Mouse (Mus musculus): ENCODE results near the gene Flywch2. TPM values are rescaled to one million over a fixed set of nuclear protein-coding genes. Genes with fewer than 3 reads are reported as not detected.

The Flywch2 gene
- total RNA-seq (2021), result 1 to 10 TPM; 8.0 to 9.5 TPM
- long read RNA-seq, experiment 1, transcript Flywch2-201 (3 exons, 694 nt), result major isoform, 10 of 20 reads
- long read RNA-seq, experiment 1, partial matches to known transcripts, result 5 of 20 reads
- long read RNA-seq, experiment 1, other reads (novel, unspliced or antisense), result 5 of 20 reads
- long read RNA-seq, experiment 2, partial matches to known transcripts, result 2 of 8 reads
- long read RNA-seq, experiment 2, other reads (novel, unspliced or antisense), result 3 of 8 reads

- DNase-seq, result peak; percentile 82
These were observed at the start of gene Flywch2 for GRCm38 (mm10) chr17:23785561-23786471. TSS of gene Flywch2 (minus strand) at chr17:23786081.

DNA sequence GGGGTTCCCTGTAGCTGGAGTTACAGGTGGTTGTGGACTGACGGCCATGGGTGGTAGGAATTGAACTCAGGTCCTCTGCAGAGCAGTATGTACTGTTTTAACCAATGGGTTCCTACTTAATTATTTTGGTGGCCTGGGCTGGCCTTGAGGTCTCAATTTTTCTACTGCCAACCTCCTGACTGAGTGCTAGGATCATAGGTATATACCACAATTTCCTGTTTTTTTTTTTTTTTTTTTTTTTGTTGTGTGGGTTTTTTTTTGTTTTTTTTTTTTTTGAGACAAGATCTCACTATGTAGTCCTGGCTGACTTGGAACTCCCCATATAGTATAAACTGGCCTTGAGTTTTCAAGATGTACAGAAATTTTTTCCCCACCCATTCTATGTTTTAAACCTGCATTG lies 45.3 kb upstream of the Flywch2 start:
- no peak for DNase-seq

- DNase-seq, result peak; percentile 90
These were observed 43.3 kb upstream of the Flywch2 start, which contains the start of gene Elob for GRCm38 (mm10) chr17:23829064-23829619. TSS of gene Elob (minus strand) at chr17:23829136.

DNA sequence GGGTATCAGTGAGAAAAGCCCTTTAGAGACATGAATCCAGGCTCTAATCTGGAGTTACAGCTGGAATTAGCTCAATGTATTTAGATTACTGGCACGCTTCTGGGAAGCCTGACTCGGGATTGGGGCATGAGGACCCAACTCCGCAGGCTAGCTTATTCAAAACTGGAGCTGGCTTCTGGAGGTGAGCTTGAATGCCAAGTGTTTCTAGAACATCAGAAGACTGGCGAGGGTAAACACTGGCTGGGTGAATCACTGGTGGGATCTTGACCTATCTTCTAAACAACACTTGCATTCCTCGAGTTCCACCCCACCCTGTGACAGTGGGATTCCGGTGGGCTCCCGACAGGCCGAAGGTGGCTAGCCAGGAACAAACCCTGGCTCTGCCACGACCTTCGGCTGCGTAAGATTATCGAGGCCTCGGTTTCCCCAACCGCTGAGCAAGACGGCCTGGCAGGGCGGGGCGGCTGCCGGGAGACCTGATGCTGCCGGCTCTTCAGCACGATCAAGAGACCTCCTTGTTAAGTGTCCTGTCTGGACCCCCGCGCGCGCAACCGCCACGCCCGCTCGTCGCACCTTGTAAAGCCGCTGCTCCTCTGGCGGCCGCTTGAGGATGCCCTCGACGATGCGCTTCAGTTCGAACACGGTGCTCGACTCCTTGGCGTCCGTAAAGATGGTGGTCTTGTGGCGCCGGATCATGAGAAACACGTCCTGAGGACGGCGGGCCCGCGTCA lies 42.6 kb upstream of the Flywch2 start:
- peak; percentile 66 for DNase-seq

- no peak for DNase-seq
These were observed 39.7 kb upstream of the Flywch2 start for GRCm38 (mm10) chr17:23825591-23825990.

DNA sequence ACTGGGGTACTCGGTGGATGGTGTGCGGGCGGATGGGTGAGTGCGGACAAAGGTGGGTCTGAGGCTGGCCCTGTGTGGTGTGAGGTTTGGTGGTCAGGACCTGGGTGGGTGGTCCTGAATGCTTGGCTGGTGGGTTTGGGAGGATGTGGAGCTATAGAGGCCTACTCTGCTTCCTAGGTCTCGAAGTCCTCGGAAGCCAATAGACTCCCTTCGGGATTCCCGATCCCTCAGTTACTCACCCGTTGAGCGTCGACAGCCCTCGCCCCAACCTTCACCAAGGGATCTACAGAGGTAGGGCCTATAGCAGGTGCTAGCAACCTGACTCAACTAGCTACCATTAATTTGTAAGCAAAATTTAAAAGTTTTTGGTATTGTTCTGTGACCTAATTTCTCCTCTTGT lies 37.7 kb upstream of the Flywch2 start:
- DNase-seq, result no peak

GRCm38 (mm10) chr17:23823018-23823417 lies 37.1 kb upstream of the Flywch2 start:
- no peak for DNase-seq

GRCm38 (mm10) chr17:23822094-23822493 lies 36.2 kb upstream of the Flywch2 start:
- peak; percentile 16 for DNase-seq

DNA sequence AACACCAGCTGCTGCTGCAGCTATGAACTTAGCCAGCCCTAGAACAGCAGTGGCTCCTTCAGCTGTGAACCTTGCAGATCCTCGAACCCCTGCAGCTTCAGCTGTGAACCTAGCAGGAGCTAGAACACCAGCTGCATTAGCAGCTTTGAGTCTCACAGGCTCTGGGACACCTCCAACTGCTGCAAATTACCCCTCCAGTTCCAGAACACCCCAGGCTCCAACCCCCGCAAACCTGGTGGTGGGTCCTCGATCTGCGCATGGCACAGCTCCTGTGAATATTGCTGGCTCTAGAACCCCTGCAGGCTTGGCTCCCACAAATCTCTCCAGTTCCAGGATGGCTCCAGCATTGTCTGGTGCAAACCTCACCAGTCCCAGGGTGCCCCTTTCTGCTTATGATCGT lies 34.9 kb upstream of the Flywch2 start:
- no peak for DNase-seq

- no peak for DNase-seq
These were observed 33.4 kb upstream of the Flywch2 start for GRCm38 (mm10) chr17:23819235-23819634.

DNA sequence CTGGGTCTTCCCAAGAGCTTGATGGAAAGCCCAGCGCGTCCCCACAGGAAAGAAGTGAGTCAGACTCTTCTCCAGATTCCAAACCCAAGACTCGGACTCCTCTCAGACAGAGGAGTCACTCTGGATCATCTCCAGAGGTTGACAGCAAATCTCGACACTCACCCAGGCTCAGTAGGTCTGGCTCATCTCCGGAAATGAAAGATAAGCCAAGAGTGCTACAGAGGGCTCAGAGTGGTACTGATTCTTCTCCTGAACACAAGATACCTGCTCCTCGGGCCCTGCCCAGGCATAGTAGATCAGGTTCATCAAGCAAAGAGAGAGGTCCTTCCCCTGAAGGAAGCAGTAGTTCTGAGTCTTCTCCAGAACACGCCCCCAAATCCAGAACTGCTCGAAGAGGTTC lies 32.7 kb upstream of the Flywch2 start:
- DNase-seq, result no peak

DNA sequence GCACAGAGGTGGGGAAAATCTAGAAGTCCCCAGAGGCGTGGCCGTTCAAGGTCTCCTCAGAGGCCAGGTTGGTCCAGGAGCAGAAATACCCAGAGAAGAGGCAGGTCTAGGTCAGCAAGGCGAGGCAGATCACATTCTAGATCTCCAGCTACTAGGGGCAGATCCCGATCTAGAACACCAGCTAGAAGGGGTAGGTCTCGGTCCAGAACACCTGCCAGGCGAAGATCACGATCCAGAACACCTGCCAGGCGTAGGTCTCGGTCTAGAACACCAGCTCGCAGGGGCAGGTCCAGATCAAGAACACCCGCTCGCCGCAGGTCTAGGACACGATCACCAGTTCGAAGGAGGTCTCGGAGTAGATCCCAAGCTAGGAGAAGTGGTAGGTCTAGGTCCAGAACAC lies 29.8 kb upstream of the Flywch2 start:
- DNase-seq, result no peak

DNA sequence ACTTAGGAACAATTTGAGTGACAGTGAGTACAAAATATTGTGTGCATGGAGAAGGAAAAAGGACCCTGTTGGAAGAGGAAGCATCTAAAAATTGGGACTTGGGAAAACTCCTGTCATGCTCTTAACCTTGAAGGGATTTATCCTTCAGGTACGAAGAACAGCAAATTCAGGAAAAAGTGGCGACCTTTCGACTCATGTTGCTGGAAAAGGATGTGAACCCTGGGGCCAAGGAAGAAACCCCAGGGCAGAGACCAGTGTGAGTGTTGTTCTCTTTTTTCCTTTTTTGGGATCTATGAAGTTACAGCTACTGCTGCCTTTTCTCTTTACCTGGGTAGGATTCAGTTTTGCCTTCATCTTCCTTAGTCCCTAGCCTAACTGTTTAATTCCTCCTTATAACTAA lies 22.0 kb upstream of the Flywch2 start:
- no peak for DNase-seq

- DNase-seq, result peak; percentile 55
These were observed 21.0 kb upstream of the Flywch2 start for GRCm38 (mm10) chr17:23806867-23807266.

DNA sequence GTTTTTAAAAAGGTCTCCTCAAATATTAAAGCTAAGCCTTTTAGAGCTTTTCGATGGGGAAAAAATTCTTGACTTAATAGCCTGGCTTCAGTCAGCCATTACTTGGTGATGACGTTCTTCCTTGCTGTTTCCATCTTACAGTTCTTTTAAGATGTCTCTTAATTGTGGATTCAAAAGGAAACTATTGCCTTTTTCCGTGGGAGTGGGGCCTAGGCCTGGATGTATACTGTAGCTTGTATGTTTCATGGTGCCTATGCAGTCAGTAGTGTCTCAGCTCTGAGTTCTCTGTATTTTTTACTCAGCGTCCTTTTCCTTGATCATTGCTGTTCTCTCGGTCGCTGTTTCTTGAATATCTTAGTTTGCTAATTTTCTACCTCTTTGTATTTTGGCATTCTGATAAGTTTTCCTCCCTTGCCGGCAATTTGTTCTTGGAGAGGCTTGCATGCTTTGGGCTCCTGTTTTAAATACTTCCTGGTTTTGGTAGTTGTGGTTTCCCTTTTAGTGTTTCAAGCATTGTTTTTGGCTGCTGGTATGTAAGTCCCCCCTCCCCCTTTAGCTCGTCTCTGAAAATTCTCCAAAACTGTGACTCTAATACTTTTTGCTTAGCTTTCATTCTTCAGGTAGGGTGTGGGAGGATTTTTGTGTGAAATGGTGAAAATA lies 18.7 kb upstream of the Flywch2 start:
- DNase-seq, result no peak

- peak; percentile 92 for DNase-seq
These were observed 17.6 kb upstream of the Flywch2 start for GRCm38 (mm10) chr17:23803366-23804041.

GRCm38 (mm10) chr17:23802746-23803365 lies 17.0 kb upstream of the Flywch2 start:
- peak; percentile 97 for DNase-seq

GRCm38 (mm10) chr17:23801627-23802026 lies 15.7 kb upstream of the Flywch2 start:
- no peak for DNase-seq

DNA sequence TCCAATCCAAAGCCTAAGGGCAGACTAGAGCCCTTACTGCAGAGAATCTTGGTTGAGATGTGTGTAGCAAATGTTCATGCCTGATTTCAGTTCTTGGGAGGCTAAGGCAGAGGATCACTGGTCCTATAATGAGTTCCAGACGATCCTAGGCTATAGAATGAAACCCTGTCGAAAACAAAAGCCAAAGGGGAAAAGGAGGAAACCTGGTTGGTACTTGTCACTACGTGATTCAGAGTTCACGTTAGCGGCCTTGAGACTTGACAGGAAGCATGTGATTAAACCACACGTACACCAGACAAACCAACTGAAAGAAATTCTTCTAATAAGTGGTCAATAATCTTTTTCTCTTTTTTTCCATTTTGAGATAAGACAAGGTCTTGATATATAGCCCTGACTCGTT lies 11.4 kb upstream of the Flywch2 start:
- no peak for DNase-seq

GRCm38 (mm10) chr17:23795323-23795722 lies 9.4 kb upstream of the Flywch2 start:
- no peak for DNase-seq

DNA sequence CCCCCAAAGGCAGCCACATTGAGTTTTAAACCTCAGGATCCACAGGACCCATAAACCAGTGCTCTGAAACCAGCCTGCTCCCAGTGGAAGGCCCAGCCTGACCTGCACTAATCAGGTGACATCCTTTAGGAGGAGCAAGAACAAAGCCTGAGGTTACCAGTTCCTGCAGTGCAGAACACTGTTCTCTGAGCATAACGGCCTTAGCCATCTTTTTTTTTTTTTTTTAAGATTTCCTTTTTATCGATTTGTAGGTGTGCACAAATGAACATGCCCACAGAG lies 5.1 kb upstream of the Flywch2 start:
- DNase-seq, result peak; percentile 36
